Mouse (Mus musculus) forebrain, postnatal 0 days (tissue): ENCODE data around the gene Caml. TPM values are rescaled to one million over a fixed set of nuclear protein-coding genes. Genes with fewer than 3 reads are reported as not detected.
A peak's percentile ranks its signal among the peaks of the same experiment; 100 is the strongest.

Source experiments
- ATAC-seq: fragments of 200-750 bp; cut with Nextera tagmentation; 2 replicates; pipeline ENCODE4 v1.8.0; 2017; ENCODE audit warnings: mild to moderate bottlenecking, moderate library complexity
- DNase-seq: peaks from one replicate; pipeline ENCODE4 v3.0.0-alpha.2; 2015
- H3K27ac ChIP-seq: fragments of 300-500 bp; sonication (generic); 2 replicates; pipeline ENCODE4 v1.5.1; 2014; ENCODE audit warnings: low read depth, mild to moderate bottlenecking, antibody characterized with exemption, low read length, moderate library complexity, mixed read lengths
- H3K27me3 ChIP-seq: fragments of 300-500 bp; sonication (generic); 2 replicates; pipeline ENCODE4 v1.6.1; 2014; ENCODE audit warnings: mild to moderate bottlenecking, low read length, mixed read lengths; ENCODE audit not compliant: insufficient read depth
- H3K36me3 ChIP-seq: fragments of 300-500 bp; sonication (generic); 2 replicates; pipeline ENCODE4 v1.6.1; 2014; ENCODE audit warnings: mild to moderate bottlenecking, moderate library complexity; ENCODE audit not compliant: insufficient read depth
- H3K4me1 ChIP-seq: fragments of 300-500 bp; sonication (generic); 2 replicates; pipeline ENCODE4 v1.6.1; 2014; ENCODE audit warnings: antibody characterized with exemption; ENCODE audit not compliant: insufficient read depth
- H3K4me2 ChIP-seq: fragments of 300-500 bp; sonication (generic); 2 replicates; pipeline ENCODE4 v1.6.1; 2014; ENCODE audit warnings: low read depth, mild to moderate bottlenecking, moderate library complexity
- H3K4me3 ChIP-seq: fragments of 300-500 bp; sonication (generic); 2 replicates; pipeline ENCODE4 v1.5.1; 2014; ENCODE audit warnings: low read depth, low read length, mixed read lengths
- H3K9ac ChIP-seq: fragments of 300-500 bp; sonication (generic); 2 replicates; pipeline ENCODE4 v1.6.1; 2014; ENCODE audit warnings: mild to moderate bottlenecking
- H3K9me3 ChIP-seq: fragments of 300-500 bp; sonication (generic); 2 replicates; pipeline ENCODE4 v1.6.1; 2016; ENCODE audit warnings: low read length
- CTCF ChIP-seq: sonication (generic); IDR thresholded peaks from 2 replicates; pipeline ENCODE4 v1.5.1; 2016; ENCODE audit warnings: antibody characterized with exemption, control low read depth, low read depth
- WGBS: fragments of 180-500 bp; shearing (Covaris S2); extraction: QIAGEN DNeasy Blood & Tissue Kit; methylation state at CpG from one replicate; pipeline ENCODE4 v1.1.7; 2014; 5-methylcytosine and 5-hydroxymethylcytosine counted together
- polyA plus RNA-seq: library from polyadenylated mRNA; unstranded; fragments of >200 nt; fragmentation: Nextera tagmentation; extraction: Ambion mirVana; gene quantifications from 2 replicates; pipeline ENCODE4 v1.2.1, GENCODE M21; 2015
- total RNA-seq: library from RNA; depleted of rRNA; stranded (reverse); fragments of >200 nt; gene quantifications from 2 replicates; pipeline ENCODE4 v1.2.3, GENCODE M21; 2014

Caml gene
- total and polyA plus RNA-seq, 2 experiments from 2014 or later = 87.8 to 121 TPM

- H3K4me2 ChIP-seq = peak overlapping the region; percentile 73; the same call in 1 of the 2 replicates
- TF ChIP-seq CTCF = peak; percentile 95
These were observed 21.2 kb upstream of the Caml start for GRCm38 (mm10) chr13:55601611-55602010.

GRCm38 (mm10) chr13:55604606-55605005 lies 18.2 kb upstream of the Caml start:
- no peak overlapping the region for H3K27ac ChIP-seq
- no peaks in the 10 kb centered on the region for H3K9me3 ChIP-seq
- no peak overlapping the region for H3K4me2 ChIP-seq
- H3K4me1 ChIP-seq = peaks cover 6% of the 10 kb centered on the region; the same call in 1 of the 2 replicates
- H3K27me3 ChIP-seq = no peaks in the 10 kb centered on the region
- peaks cover 37% of the 10 kb centered on the region for H3K36me3 ChIP-seq
- no peak overlapping the region for H3K9ac ChIP-seq
- no peak overlapping the region for H3K4me3 ChIP-seq
- DNase-seq (no peak), ATAC-seq (no peak)
- WGBS = 97% methylated on average over 3 of the region's 3 CpGs
- no peak for TF ChIP-seq CTCF

More at GRCm38 (mm10) chr13:55601611-55602010, 21.2 kb upstream of the Caml start:
- peaks cover 6% of the 10 kb centered on the region; the same call in 1 of the 2 replicates for H3K4me1 ChIP-seq
- DNase-seq (peak; percentile 91), ATAC-seq (peak; percentile 37; the same call in 1 of the 2 replicates)
- no peaks in the 10 kb centered on the region for H3K27me3 ChIP-seq
- H3K27ac ChIP-seq = no peak overlapping the region
- 7% methylated on average over 3 of the region's 3 CpGs for whole genome bisulfite sequencing
- H3K9ac ChIP-seq = no peak overlapping the region
- no peaks in the 10 kb centered on the region for H3K9me3 ChIP-seq
- no peak overlapping the region for H3K4me3 ChIP-seq
- H3K36me3 ChIP-seq = peaks cover 31% of the 10 kb centered on the region

- Histone ChIP-seq H3K9ac (no peak overlapping the region), H3K27me3 (no peaks in the 10 kb centered on the region), H3K4me3 (no peak overlapping the region), H3K9me3 (no peaks in the 10 kb centered on the region), H3K4me2 (no peak overlapping the region), H3K4me1 (no peaks in the 10 kb centered on the region), H3K36me3 (peaks cover 47% of the 10 kb centered on the region), H3K27ac (no peak overlapping the region)
- no peak for ATAC-seq
- DNase-seq = no peak
- no peak for TF ChIP-seq CTCF
- WGBS = 82% methylated on average over 10 of the region's 10 CpGs
These were observed 15.7 kb upstream of the Caml start for GRCm38 (mm10) chr13:55606899-55607623.

- no peak for TF ChIP-seq CTCF
- no peak for DNase-seq
These were observed 15.2 kb upstream of the Caml start for GRCm38 (mm10) chr13:55607624-55608006.

GRCm38 (mm10) chr13:55611996-55612395 lies 10.8 kb upstream of the Caml start:
- Histone ChIP-seq H3K9me3 (no peaks in the 10 kb centered on the region), H3K4me2 (no peak overlapping the region), H3K27me3 (no peaks in the 10 kb centered on the region), H3K4me3 (no peak overlapping the region), H3K36me3 (peaks cover 31% of the 10 kb centered on the region), H3K9ac (no peak overlapping the region), H3K27ac (no peak overlapping the region), H3K4me1 (no peaks in the 10 kb centered on the region)
- 89% methylated on average over 7 of the region's 7 CpGs for WGBS
- ATAC-seq (no peak), DNase-seq (no peak)
- TF ChIP-seq CTCF = no peak

More at GRCm38 (mm10) chr13:55607624-55608006, 15.2 kb upstream of the Caml start:
- Histone ChIP-seq H3K36me3 (peaks cover 47% of the 10 kb centered on the region), H3K4me2 (no peak overlapping the region), H3K27ac (no peak overlapping the region), H3K4me1 (no peaks in the 10 kb centered on the region), H3K9me3 (no peaks in the 10 kb centered on the region), H3K27me3 (no peaks in the 10 kb centered on the region), H3K9ac (no peak overlapping the region), H3K4me3 (no peak overlapping the region)
- WGBS = 88% methylated on average over 2 of the region's 2 CpGs
- no peak for ATAC-seq

- WGBS = 47% methylated on average over 5 of the region's 5 CpGs
- ATAC-seq (no peak), DNase-seq (no peak)
- Histone ChIP-seq H3K9me3 (no peaks in the 10 kb centered on the region), H3K4me1 (no peaks in the 10 kb centered on the region), H3K4me2 (no peak overlapping the region), H3K9ac (no peak overlapping the region), H3K4me3 (no peak overlapping the region), H3K27ac (no peak overlapping the region), H3K36me3 (peaks cover 19% of the 10 kb centered on the region), H3K27me3 (no peaks in the 10 kb centered on the region)
- TF ChIP-seq CTCF = no peak
These were observed 9.3 kb upstream of the Caml start for GRCm38 (mm10) chr13:55613471-55613870.

GRCm38 (mm10) chr13:55619328-55619727 lies 3.5 kb upstream of the Caml start:
- WGBS = 98% methylated on average over 4 of the region's 4 CpGs
- no peak overlapping the region for H3K9ac ChIP-seq
- ATAC-seq = no peak
- H3K4me3 ChIP-seq = no peak overlapping the region
- no peak overlapping the region for H3K27ac ChIP-seq
- H3K27me3 ChIP-seq = no peaks in the 10 kb centered on the region
- no peak for TF ChIP-seq CTCF
- no peaks in the 10 kb centered on the region for H3K36me3 ChIP-seq
- DNase-seq = no peak
- H3K4me2 ChIP-seq = no peak overlapping the region
- H3K9me3 ChIP-seq = no peaks in the 10 kb centered on the region
- H3K4me1 ChIP-seq = peaks cover 12% of the 10 kb centered on the region
